ENCODE assay signal across 1 mouse cellular context in genomic region chr16:4641119-4641838, GRCm38 (mm10).
TF ChIP-seq lines count a peak whose summit lies in the region.

No protein-coding gene starts in this region.

TF ChIP-seq in CH12.LX, 34 proteins besides CTCF, POLR2A, EP300 and RAD21 (continued from another document):
- TF ChIP-seq USF2 (conservative IDR thresholded peaks at IDR 0.05; ENCODE audit: low read depth, low read length) = no peak
TF ChIP-seq in CH12.LX: peak in this region for 2.
